Mouse (Mus musculus) lung, embryonic 16.5 days (tissue): ENCODE measurements around the gene Mcam. TPM values are rescaled to one million over a fixed set of nuclear protein-coding genes. Genes with fewer than 3 reads are reported as not detected.

Source experiments
- ATAC-seq: fragments of 200-750 bp; cut with Nextera tagmentation; 2 replicates; pipeline ENCODE4 v1.8.0; 2017; ENCODE audit warnings: low read depth, mild to moderate bottlenecking, moderate library complexity
- H3K27ac ChIP-seq: fragments of 300-500 bp; sonication (generic); 2 replicates; pipeline ENCODE4 v1.5.1; 2014; ENCODE audit warnings: mild to moderate bottlenecking, control low read depth, low read length
- H3K27me3 ChIP-seq: fragments of 300-500 bp; sonication (generic); 2 replicates; pipeline ENCODE4 v1.6.1; 2014; ENCODE audit warnings: low read depth, low read length, mixed read lengths; ENCODE audit not compliant: control insufficient read depth, insufficient read depth
- H3K36me3 ChIP-seq: fragments of 300-500 bp; sonication (generic); 2 replicates; pipeline ENCODE4 v1.6.1; 2014; ENCODE audit warnings: low read length; ENCODE audit not compliant: control insufficient read depth, insufficient read depth
- H3K4me1 ChIP-seq: fragments of 300-500 bp; sonication (generic); replicated peaks from 2 replicates; pipeline ENCODE4 v1.6.1; 2014; ENCODE audit warnings: low read length, mixed read lengths; ENCODE audit not compliant: control insufficient read depth, insufficient read depth
- H3K4me2 ChIP-seq: fragments of 300-500 bp; sonication (generic); 2 replicates; pipeline ENCODE4 v1.6.1; 2014; ENCODE audit warnings: low read depth, low read length, control low read depth
- H3K4me3 ChIP-seq: fragments of 300-500 bp; sonication (generic); 2 replicates; pipeline ENCODE4 v1.5.1; 2014; ENCODE audit warnings: mild to moderate bottlenecking, low read length, control low read depth
- H3K9ac ChIP-seq: fragments of 300-500 bp; sonication (generic); 2 replicates; pipeline ENCODE4 v1.6.1; 2014; ENCODE audit warnings: low read length, control low read depth
- H3K9me3 ChIP-seq: fragments of 300-500 bp; sonication (generic); 2 replicates; pipeline ENCODE4 v1.6.1; 2016; ENCODE audit warnings: low read length; ENCODE audit not compliant: control insufficient read depth
- WGBS: fragments of 180-500 bp; shearing (Covaris S2); extraction: QIAGEN DNeasy Blood & Tissue Kit; methylation state at CpG from one replicate; pipeline ENCODE4 v1.1.7; 2014; 5-methylcytosine and 5-hydroxymethylcytosine counted together
- polyA plus RNA-seq: library from polyadenylated mRNA; unstranded; fragments of >200 nt; fragmentation: Nextera tagmentation; extraction: Ambion mirVana; gene quantifications from 2 replicates; pipeline ENCODE4 v1.2.1, GENCODE M21; 2015

Gene Mcam
- polyA plus RNA-seq, 1 experiment from 2014 or later = 99.1 TPM

DNA sequence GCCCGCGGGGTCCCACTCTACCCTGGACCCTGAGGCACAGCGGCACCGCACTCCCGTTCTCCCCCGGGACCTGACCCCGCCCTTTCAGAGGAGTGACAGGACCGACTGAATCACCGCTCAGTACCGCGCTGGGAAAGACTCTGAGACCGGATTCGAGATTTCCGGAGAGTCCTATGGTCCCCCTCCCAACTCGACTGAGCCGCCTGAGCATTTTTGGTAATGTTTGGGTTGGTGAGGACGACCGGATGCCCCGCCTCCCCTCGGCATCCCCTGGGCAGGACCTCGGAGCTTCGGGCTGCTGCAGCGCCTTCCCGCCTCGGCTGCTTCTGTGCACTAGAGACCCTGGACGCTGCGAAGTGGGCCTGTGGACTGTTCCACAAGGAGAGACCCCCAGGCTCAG lies 4.2 kb upstream of the Mcam start:
- peak; percentile 74 for ATAC-seq
- Histone ChIP-seq H3K9me3 (no peaks in the 10 kb centered on the region), H3K4me2 (peak overlapping the region; percentile 82), H3K27ac (peak overlapping the region; percentile 93), H3K9ac (peak overlapping the region; percentile 70), H3K4me3 (peak overlapping the region; percentile 50), H3K27me3 (peaks cover 7% of the 10 kb centered on the region), H3K36me3 (no peaks in the 10 kb centered on the region), H3K4me1 (peaks cover 52% of the 10 kb centered on the region)
- under 1% methylated on average over 27 of the region's 27 CpGs for whole genome bisulfite sequencing

DNA sequence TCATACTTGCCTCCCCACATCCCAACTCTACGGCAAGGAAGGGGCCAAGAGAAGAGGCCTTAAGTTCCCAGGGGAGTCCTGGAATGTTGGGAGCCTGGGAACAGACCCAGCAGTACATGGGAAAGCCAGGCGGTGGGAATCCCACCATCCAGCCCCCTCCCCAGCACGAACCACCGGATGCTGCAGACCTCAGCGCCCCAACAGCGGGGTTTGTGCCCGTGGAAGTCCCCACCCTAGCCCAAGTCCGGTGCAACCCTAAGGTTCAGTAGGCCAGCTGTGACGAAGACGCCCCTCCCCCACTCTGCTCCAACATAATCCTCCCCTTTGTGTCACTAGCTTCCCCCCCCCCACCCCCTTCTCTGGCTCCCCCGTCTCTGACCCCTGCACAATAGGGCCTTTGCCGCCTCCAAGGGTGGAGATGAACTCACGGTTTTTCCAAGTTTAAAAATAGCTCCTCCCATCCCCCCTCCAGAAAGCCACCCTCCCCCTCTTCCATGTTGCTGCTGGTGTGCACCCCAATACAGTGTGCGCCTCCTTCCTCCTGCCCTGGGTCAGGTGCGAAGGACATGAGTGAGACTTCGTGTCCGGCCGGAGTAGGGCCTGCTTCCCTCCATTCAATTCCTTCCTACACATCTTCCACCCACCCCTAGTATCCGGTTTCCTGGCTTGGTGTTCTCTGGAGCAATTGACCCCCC lies 3.5 kb upstream of the Mcam start:
- peak; percentile 45 for ATAC-seq
- Histone ChIP-seq H3K36me3 (no peaks in the 10 kb centered on the region), H3K27ac (peak overlapping the region; percentile 93), H3K9ac (peak overlapping the region; percentile 70), H3K4me3 (peak overlapping the region; percentile 50), H3K4me1 (peaks cover 53% of the 10 kb centered on the region), H3K27me3 (peaks cover 7% of the 10 kb centered on the region), H3K9me3 (no peaks in the 10 kb centered on the region), H3K4me2 (peak overlapping the region; percentile 82)
- WGBS = 22% methylated on average over 19 of the region's 19 CpGs

DNA sequence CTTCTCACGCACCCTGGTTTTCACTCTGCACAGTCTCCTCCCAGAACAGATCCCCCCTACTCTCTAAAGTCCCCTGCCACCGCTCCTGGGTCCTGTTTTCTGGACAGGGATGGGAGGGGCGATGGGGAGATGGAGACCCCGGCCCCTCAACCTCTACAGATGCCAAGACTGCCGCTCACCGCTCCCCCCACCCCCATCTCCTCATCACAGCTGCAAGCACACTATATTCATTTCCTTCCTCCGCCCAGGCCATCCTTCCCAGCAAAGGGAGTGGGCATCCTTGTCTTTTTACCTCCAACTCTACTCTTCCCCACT lies 3.0 kb upstream of the Mcam start:
- Histone ChIP-seq H3K27me3 (peaks cover 7% of the 10 kb centered on the region), H3K4me3 (peak overlapping the region; percentile 19; the same call in 1 of the 2 replicates), H3K9ac (peak overlapping the region; percentile 31; the same call in 1 of the 2 replicates), H3K9me3 (no peaks in the 10 kb centered on the region), H3K4me1 (peaks cover 56% of the 10 kb centered on the region), H3K27ac (peak overlapping the region; percentile 93), H3K36me3 (no peaks in the 10 kb centered on the region), H3K4me2 (peak overlapping the region; percentile 82)
- WGBS = 41% methylated on average over 7 of the region's 7 CpGs
- ATAC-seq = no peak

DNA sequence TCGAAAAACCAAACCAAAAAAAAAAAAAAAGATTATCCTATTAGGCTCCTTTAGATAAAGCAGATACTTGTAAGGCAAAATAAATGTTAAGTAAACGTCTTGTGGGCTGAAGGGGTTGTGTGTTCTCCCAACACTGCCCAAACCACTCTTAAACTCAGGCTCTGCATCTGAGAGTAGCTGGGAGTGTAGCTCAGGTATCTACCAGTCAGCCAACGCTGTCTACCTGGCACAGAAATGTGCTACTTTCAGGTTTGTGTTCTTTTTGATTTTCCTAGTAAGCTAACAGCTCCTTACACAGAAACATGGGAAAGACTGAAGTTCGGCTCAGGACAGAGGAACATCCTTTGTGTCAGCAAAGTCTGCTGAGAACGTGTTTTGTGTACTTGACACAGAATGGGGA lies 2.1 kb upstream of the Mcam start:
- H3K4me1 ChIP-seq = peaks cover 58% of the 10 kb centered on the region
- H3K4me2 ChIP-seq = no peak overlapping the region
- ATAC-seq = no peak
- peaks cover 7% of the 10 kb centered on the region for H3K27me3 ChIP-seq
- peak overlapping the region; percentile 93 for H3K27ac ChIP-seq
- no peak overlapping the region for H3K4me3 ChIP-seq
- no peaks in the 10 kb centered on the region for H3K36me3 ChIP-seq
- H3K9ac ChIP-seq = no peak overlapping the region
- WGBS = 38% methylated on average over 5 of the region's 5 CpGs
- no peaks in the 10 kb centered on the region for H3K9me3 ChIP-seq

DNA sequence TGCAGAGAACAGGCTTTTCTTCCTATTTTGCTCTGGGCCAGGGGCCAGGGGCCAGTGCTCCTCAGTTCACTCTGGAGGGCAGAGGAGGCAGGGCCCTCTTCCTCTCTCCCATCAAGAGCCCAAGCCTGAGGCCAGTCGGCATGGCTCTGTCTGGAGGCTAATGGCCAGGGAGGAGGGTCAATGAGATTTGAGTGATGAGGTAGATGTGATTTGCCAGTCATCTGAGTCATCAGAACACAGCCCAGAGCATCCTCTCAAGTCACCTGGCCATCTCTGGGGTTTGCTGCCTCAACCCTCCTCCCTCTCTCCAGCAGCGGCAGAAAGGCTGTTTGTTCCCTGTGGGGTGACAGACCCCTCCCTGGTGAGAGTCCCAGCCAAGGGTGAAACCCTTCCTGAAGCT lies 982 bp upstream of the Mcam start:
- Histone ChIP-seq H3K9me3 (no peaks in the 10 kb centered on the region), H3K4me2 (peak overlapping the region; percentile 76), H3K4me1 (peaks cover 52% of the 10 kb centered on the region), H3K27ac (peak overlapping the region; percentile 93), H3K27me3 (peaks cover 7% of the 10 kb centered on the region), H3K4me3 (peak overlapping the region; percentile 68), H3K36me3 (no peaks in the 10 kb centered on the region), H3K9ac (peak overlapping the region; percentile 72)
- no peak for ATAC-seq
- WGBS = 10% methylated on average over 2 of the region's 2 CpGs

DNA sequence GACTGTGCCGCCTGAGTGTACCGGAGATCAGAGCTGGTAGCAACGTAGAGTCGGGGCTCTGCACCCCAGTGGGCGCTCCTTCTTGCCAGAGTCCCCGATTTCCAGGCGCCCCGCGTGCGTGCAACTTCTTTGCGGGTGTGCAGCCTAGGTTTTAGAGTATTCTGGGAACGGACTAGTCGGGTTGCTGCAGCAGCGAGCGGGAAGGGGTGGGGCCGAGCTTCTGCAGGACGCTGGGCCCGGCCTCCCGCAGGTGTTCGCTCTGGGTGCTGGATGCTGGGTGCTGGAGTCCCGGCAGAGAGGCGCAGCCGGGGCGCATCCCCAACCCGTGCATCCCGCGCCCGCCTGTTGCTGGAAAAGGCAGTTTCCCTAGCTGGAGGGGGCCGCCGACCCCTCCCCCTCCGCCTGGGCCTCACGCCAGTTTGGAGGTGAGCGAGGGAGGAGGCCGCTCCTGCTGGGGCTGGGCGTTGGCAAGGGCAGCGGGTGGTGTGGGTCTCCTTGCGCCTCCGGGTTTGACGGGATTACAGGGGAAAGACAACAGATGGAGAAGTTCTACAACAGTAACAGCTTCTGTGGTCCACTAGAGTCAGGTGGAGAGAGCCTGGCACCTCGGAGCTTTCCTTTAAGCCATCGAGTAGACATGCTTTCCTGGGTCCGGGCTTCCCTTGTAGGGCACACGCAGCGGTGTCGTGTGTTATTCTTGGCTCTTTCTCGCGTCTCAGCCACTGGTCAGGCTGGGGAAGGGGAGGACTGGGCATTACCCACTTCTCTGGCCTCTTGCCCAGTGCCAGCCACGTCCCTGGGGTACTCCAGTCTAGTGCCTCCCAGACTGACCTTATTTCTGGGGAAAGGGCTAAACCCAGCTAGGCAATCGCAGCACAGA lies 822 bp downstream of the Mcam start:
- H3K27me3 ChIP-seq = peaks cover 7% of the 10 kb centered on the region
- H3K9ac ChIP-seq = peak overlapping the region; percentile 72
- under 1% methylated on average over 44 of the region's 49 CpGs for WGBS
- peak overlapping the region; percentile 93 for H3K27ac ChIP-seq
- H3K4me3 ChIP-seq = peak overlapping the region; percentile 68
- H3K9me3 ChIP-seq = no peaks in the 10 kb centered on the region
- H3K4me2 ChIP-seq = peak overlapping the region; percentile 76
- H3K36me3 ChIP-seq = no peaks in the 10 kb centered on the region
- H3K4me1 ChIP-seq = peaks cover 41% of the 10 kb centered on the region
- peak; percentile 6; the same call in 1 of the 2 replicates for ATAC-seq

DNA sequence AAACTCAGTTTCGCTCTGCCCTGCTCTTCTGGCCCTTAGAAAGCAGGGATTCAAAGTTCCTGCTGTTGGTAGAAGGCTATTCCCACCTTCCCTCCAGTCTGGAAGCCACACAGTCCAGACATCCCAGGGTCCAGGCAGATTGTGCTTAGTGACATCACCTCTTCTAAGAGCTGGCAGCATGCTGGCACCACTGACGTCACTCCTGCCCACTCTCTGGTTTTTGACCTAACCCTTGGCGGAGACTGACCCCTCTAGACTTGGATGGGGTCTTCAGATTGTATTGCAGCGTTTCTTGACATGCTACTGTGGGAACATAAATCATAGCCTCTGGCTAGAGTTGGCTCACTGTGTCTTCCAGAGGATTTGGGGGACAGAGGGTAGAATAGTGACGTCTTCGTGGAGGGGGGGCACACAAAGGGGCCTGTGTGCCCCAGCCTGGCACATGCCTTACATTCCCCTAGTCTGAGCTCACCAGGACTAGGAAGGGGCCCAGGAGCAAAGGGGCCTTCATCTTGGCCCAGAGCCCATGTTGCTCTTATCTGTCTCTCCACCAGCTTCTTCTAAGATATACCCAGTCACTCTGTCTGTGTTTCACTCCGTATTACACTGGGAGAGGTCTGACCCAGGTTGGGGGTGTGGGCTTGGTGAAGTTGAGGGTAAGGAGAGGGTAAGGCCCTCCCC lies 1.6 kb downstream of the Mcam start:
- Histone ChIP-seq H3K27ac (peak overlapping the region; percentile 93), H3K4me1 (peaks cover 33% of the 10 kb centered on the region), H3K4me2 (peak overlapping the region; percentile 76), H3K9ac (peak overlapping the region; percentile 72), H3K36me3 (no peaks in the 10 kb centered on the region), H3K9me3 (no peaks in the 10 kb centered on the region), H3K4me3 (peak overlapping the region; percentile 68), H3K27me3 (peaks cover 7% of the 10 kb centered on the region)
- 17% methylated on average over 7 of the region's 7 CpGs for WGBS
- ATAC-seq = 0 out of 2 replicates have a peak, but pooled peaks have one; percentile 10

DNA sequence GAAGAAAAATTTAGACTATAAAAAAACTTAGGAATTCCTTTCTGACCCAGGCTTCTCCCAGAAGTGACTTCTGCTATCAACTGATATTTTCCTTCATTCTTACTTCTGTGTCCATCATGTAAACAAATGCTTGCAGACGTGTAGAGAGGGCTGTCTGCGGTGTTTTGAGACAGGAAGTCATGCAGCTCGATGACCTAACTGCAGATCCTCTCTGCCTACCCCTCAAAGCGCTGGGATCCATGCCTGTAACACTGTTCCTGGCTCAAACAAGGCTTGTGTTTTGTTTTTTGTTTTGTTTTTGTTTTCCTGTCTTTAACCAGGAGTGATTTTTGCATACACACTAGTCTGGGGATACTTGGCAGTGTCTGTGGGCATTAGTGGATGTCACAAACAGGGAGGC lies 3.6 kb downstream of the Mcam start:
- H3K27ac ChIP-seq = no peak overlapping the region
- ATAC-seq = no peak
- no peak overlapping the region for H3K4me3 ChIP-seq
- no peak overlapping the region for H3K9ac ChIP-seq
- H3K4me2 ChIP-seq = no peak overlapping the region
- no peaks in the 10 kb centered on the region for H3K9me3 ChIP-seq
- peaks cover 5% of the 10 kb centered on the region for H3K36me3 ChIP-seq
- peaks cover 7% of the 10 kb centered on the region for H3K27me3 ChIP-seq
- peaks cover 30% of the 10 kb centered on the region for H3K4me1 ChIP-seq
- WGBS = 31% methylated on average over 4 of the region's 4 CpGs

DNA sequence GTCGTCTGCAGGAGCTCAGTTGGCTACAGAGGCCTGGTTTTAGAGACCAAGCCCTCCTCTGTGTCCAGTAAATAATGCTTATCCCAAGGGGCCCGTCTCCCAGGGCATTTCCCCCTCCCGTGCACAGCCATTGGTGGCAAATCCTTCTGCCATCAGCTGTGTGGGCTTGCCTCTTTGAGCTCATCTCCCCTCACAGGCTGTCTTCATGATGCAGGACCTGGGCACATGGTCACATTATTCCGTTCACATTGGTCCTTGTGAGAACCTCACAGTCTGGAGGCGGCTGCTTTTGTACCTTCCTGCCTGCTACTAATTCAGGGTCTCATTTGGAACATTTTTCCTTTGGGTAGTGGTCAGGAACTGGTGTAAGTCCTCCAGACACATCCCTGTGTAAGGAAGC lies 7.7 kb downstream of the Mcam start:
- no peak overlapping the region for H3K4me3 ChIP-seq
- WGBS = 54% methylated on average over 5 of the region's 5 CpGs
- no peaks in the 10 kb centered on the region for H3K27me3 ChIP-seq
- no peak for ATAC-seq
- no peak overlapping the region for H3K4me2 ChIP-seq
- peaks cover 5% of the 10 kb centered on the region for H3K36me3 ChIP-seq
- no peak overlapping the region for H3K9ac ChIP-seq
- 0 out of 2 replicates have a peak, but pooled peaks cover 3% of the 10 kb centered on the region for H3K4me1 ChIP-seq
- H3K27ac ChIP-seq = no peak overlapping the region
- no peaks in the 10 kb centered on the region for H3K9me3 ChIP-seq
